Mouse (Mus musculus) E14TG2a.4 (cell line): Measurements from ENCODE around the gene Nrxn1.

Source experiments
- H3K27me3 ChIP-seq: 2 replicates; pipeline ENCODE4 v1.6.1; 2014; ENCODE audit warnings: low read length, control low read depth; ENCODE audit not compliant: insufficient read depth
- H3K36me3 ChIP-seq: 2 replicates; pipeline ENCODE4 v1.6.1; 2014; ENCODE audit warnings: low read length, control low read depth; ENCODE audit not compliant: insufficient read depth
- H3K4me1 ChIP-seq: replicated peaks from 2 replicates; pipeline ENCODE4 v1.6.1; 2014; ENCODE audit warnings: low read depth, low read length, control low read depth
- H3K4me3 ChIP-seq: replicated peaks from 2 replicates; pipeline ENCODE4 v1.5.1; 2014; ENCODE audit warnings: mild to moderate bottlenecking, low read length
- H3K9me3 ChIP-seq: 2 replicates; pipeline ENCODE4 v1.6.1; 2014; ENCODE audit warnings: low read length, control low read depth
- CTCF ChIP-seq: conservative IDR thresholded peaks from 2 replicates; pipeline ENCODE4 v1.5.1; 2014; ENCODE audit warnings: low read length
- NANOG ChIP-seq: IDR thresholded peaks from 2 replicates; pipeline ENCODE4 v1.6.1; 2014; ENCODE audit warnings: borderline replicate concordance, low read length, mixed read lengths
- POU5F1 ChIP-seq: IDR thresholded peaks from 2 replicates; pipeline ENCODE4 v1.6.1; 2014; ENCODE audit warnings: low read length, borderline replicate concordance

Gene Nrxn1

DNA sequence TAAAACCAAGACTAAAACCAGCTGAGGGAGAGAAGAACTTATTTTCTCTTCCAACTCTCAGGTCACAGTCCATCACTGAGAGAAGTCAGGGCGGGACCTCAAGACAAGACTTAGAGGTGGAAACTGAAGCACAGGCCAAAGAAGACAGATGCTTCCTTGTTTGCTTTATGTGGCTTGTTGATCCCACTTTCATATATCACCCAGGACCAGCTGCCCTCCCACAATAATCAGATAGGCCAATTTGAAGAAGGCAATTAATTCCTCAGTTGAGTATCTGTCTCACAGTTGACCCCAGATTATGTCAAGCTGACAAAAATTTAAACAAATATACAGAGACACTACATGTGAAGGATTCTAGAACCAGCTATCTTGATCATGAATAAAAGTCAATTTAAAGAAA, 312.4 kb downstream of the Nrxn1 start:
- Histone ChIP-seq H3K4me1 (no peaks in the 10 kb centered on the region), H3K9me3 (no peaks in the 10 kb centered on the region), H3K36me3 (no peaks in the 10 kb centered on the region), H3K27me3 (no peaks in the 10 kb centered on the region), H3K4me3 (no peak overlapping the region)
- TF ChIP-seq NANOG (no peak), POU5F1 (no peak), CTCF (no peak)

DNA sequence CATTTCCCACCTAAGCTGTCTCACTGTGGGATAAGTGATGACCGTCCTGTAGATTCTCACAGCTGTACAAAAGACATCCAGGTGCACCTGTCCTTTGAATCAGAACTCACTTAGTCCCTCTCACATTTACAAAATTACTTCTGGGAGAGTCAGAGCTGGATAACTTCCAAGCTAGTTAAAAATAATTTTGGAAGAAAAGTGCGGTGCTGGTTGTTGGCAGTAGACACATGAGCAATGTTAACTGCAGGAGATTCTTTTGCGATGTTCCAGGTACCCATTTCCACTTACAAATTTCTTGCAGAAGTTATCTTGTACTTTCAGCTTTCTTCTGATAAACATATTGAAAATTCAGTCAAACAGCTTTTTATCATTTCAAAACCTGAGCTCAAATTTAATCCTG, 317.5 kb downstream of the Nrxn1 start:
- Histone ChIP-seq H3K27me3 (no peaks in the 10 kb centered on the region), H3K36me3 (no peaks in the 10 kb centered on the region), H3K9me3 (no peaks in the 10 kb centered on the region), H3K4me3 (no peak overlapping the region), H3K4me1 (no peaks in the 10 kb centered on the region)
- TF ChIP-seq NANOG (no peak), CTCF (no peak), POU5F1 (no peak)

DNA sequence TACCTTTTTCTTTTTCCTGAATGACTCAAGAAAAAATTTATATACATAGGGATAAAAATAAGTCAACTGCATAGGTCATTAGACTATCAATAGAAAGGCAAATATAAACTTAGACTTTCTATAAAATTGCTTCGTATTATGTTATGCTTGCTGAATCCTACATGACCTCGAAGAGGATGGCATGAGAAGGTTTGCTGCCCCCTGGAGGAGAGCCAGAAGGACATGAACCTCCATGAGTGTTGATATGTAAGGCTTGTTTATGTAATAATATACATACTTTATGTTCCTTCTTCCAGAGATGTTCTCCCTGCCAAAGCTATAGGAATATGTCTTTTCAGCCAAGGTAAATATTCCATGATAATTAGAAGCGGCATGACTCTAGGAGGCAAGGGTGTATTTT, 319.6 kb downstream of the Nrxn1 start:
- no peaks in the 10 kb centered on the region for H3K36me3 ChIP-seq
- H3K4me1 ChIP-seq = peaks cover 8% of the 10 kb centered on the region
- H3K4me3 ChIP-seq = no peak overlapping the region
- no peaks in the 10 kb centered on the region for H3K9me3 ChIP-seq
- TF ChIP-seq CTCF (peak; percentile 24), POU5F1 (no peak), NANOG (no peak)
- no peaks in the 10 kb centered on the region for H3K27me3 ChIP-seq

DNA sequence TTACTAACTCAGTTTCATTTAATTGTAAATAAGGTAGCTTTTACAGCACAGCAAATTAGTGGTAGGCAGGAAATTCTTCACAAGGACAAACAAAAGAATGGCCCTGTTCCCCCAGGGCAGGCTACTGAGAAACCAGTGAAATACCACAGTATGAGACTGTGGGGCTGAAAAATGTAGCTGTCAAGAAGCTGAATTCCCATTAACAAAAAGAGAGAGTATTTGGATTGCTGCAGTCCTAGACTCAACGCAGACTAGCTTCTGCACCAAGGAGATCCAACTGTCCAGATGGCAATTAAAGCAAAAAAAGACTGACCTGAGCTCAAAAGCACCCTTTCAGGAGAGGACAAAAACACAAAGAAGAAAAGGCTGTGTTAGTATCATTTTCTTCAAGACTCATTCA, 324.7 kb downstream of the Nrxn1 start:
- Histone ChIP-seq H3K4me1 (peaks cover 18% of the 10 kb centered on the region), H3K27me3 (no peaks in the 10 kb centered on the region), H3K4me3 (no peak overlapping the region), H3K9me3 (peaks cover 20% of the 10 kb centered on the region), H3K36me3 (no peaks in the 10 kb centered on the region)
- no peak for TF ChIP-seq CTCF
- TF ChIP-seq NANOG = peak; percentile 31; the same call in 1 of the 2 replicates

DNA sequence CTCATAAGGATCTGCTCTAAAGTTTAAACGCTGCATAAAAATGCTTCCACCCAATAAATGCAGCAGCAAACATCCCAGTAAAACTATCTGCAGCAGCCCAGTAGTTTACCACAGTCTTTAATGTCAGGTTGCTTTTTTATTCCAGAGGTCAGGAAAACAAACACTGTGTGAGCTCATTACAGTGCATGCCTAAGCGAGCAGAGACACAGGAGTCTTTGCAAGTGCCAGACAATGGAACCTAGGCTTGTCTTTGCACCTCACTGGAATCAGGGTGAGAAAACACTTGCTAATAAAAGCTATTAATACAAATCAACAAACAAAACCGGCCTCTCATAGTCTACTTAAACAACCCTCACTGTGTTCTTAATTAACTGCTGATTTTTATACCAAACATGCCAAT, 365.7 kb downstream of the Nrxn1 start:
- Histone ChIP-seq H3K4me3 (no peak overlapping the region), H3K9me3 (no peaks in the 10 kb centered on the region), H3K27me3 (no peaks in the 10 kb centered on the region), H3K4me1 (no peaks in the 10 kb centered on the region), H3K36me3 (no peaks in the 10 kb centered on the region)
- TF ChIP-seq POU5F1 = no peak
- TF ChIP-seq NANOG = no peak
- TF ChIP-seq CTCF = no peak

DNA sequence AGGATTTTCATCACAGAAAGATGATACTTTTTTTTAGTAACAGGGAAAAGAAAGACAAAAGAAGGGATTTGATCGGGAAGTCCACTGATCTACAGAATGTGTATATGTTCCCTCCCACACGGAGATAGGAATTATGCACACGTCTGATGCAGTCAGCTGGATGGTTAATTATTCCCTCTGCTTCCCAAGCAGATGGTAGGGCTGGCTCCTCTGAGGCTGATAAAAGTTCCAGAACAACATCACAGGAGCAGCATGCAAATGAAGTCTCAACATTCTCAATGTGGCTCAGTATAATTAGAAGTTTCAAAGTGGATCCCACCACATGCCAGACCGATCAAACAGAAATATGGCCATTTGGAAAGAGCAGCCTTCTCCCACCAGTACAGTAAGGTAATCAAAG, 388.1 kb downstream of the Nrxn1 start:
- no peaks in the 10 kb centered on the region for H3K36me3 ChIP-seq
- H3K9me3 ChIP-seq = no peaks in the 10 kb centered on the region
- TF ChIP-seq POU5F1 (no peak), CTCF (no peak), NANOG (no peak)
- H3K4me1 ChIP-seq = no peaks in the 10 kb centered on the region
- H3K27me3 ChIP-seq = no peaks in the 10 kb centered on the region
- no peak overlapping the region for H3K4me3 ChIP-seq

DNA sequence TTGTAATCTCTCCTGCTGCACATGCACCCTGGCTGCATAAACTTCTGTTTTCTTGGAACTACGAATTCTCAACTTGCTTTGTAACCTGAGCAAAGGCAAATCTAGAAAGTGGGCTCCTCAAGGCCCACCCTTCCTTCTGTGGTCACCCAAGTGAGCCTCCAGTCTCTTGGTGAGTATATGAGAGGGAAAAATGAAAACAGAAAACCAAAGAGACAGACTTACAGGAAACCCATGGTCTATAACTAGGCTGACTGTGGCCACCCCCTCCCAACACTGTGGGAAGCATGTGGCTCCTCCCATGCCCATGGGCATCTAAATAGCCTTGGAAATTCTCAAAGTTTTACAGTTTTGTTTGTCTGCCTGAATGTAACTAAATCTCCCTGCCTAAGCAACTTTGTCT, 390.2 kb downstream of the Nrxn1 start:
- Histone ChIP-seq H3K36me3 (no peaks in the 10 kb centered on the region), H3K4me3 (no peak overlapping the region), H3K27me3 (no peaks in the 10 kb centered on the region), H3K9me3 (no peaks in the 10 kb centered on the region), H3K4me1 (no peaks in the 10 kb centered on the region)
- no peak for TF ChIP-seq POU5F1
- no peak for TF ChIP-seq CTCF
- TF ChIP-seq NANOG = no peak

DNA sequence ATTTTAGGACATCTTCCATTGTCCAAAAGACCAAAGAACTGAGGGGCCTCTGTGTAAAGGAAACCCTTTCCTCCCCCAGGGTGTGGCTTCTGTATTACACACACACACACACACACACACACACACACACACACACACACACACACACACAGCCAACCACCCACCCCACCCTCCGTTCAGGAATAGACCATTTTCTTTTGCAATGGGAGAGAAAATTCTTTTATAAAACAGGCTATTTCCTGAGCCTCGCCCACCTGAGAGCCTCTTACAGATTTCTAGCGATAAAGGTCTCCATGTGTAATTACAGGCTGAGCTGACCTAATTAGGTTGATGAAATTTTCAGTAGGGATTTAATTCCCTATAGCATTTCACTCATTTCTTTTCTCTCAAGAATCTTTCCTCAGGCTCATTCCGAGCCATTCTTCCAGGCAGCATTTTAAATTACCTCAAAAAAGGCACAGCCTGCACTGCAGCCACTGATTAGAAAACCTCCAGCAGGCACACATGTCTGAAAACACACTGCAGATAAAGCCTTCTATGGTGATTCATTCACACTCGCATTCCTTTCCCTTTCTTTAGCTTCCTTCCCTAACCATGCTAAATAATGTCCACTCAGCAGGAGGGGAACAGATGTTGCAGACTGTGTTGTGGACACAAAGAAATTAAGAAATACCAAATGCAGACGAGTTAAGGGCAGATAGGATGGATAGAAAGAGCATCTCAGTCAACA, 396.6 kb downstream of the Nrxn1 start:
- Histone ChIP-seq H3K4me1 (peaks cover 16% of the 10 kb centered on the region), H3K9me3 (no peaks in the 10 kb centered on the region), H3K4me3 (no peak overlapping the region), H3K27me3 (no peaks in the 10 kb centered on the region), H3K36me3 (no peaks in the 10 kb centered on the region)
- TF ChIP-seq POU5F1 (no peak), CTCF (no peak), NANOG (peak; percentile 41; the same call in 1 of the 2 replicates)

DNA sequence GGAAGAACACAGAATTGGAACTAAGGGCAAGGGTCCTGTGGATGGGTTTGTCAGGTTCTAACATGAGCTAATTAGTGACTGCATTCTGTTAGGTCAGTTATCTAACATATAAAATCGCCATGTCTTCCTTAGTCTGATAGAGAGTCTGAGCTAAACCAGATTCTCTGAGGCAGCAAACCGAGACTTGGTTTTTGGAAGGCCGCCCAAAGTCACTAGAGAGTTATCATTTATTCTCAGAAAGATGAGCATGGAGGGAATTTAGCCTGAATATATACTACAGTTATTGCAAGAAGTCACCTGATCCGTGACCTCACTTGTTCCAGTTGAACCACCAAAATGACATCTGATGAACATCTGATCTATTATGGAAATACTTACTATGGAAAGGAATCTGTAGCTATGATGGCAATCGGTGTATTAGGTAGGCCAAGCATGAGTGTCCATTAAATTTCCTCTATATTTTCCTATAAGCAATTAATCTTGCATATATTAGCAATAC, 397.7 kb downstream of the Nrxn1 start:
- Histone ChIP-seq H3K27me3 (no peaks in the 10 kb centered on the region), H3K9me3 (no peaks in the 10 kb centered on the region), H3K4me1 (peaks cover 16% of the 10 kb centered on the region), H3K4me3 (no peak overlapping the region), H3K36me3 (no peaks in the 10 kb centered on the region)
- TF ChIP-seq NANOG (no peak), CTCF (no peak)
